Mouse (Mus musculus) retina, postnatal 7 days (tissue): ENCODE measurements around the gene Hist1h4f.
"Not testable (repeated sequence)": the region's sequence is repeated elsewhere in the genome, so short reads cannot be mapped to it uniquely, and the experiment has no call there.

ENCODE experiments used
- DNase-seq: peaks from one replicate; pipeline ENCODE4 v3.0.0-alpha.2; 2012; ENCODE audit warnings: low read depth, low spot score

The Hist1h4f gene

GRCm38 (mm10) chr13:23551146-23551834 lies at the start of gene Hist1h4f:
TSS of gene Hist1h4f (minus strand) at chr13:23551648.
- DNase-seq = peak; percentile 82

- peak; percentile 65 for DNase-seq
Observed at GRCm38 (mm10) chr13:23597957-23598356, 46.5 kb upstream of the Hist1h4f start.

GRCm38 (mm10) chr13:23595622-23596372 lies 44.3 kb upstream of the Hist1h4f start:
- no peak for DNase-seq

- no peak for DNase-seq
Observed at GRCm38 (mm10) chr13:23595185-23595584, 43.7 kb upstream of the Hist1h4f start.

- no peak for DNase-seq
Observed at GRCm38 (mm10) chr13:23593051-23593770, 41.8 kb upstream of the Hist1h4f start.

- no peak for DNase-seq
Observed at GRCm38 (mm10) chr13:23592614-23593013, 41.2 kb upstream of the Hist1h4f start.

GRCm38 (mm10) chr13:23591886-23592285 lies 40.4 kb upstream of the Hist1h4f start:
- DNase-seq = not testable (repeated sequence)

GRCm38 (mm10) chr13:23591206-23591605 lies 39.8 kb upstream of the Hist1h4f start:
- DNase-seq = no peak

- DNase-seq = no peak
Observed at GRCm38 (mm10) chr13:23586940-23587225, 35.4 kb upstream of the Hist1h4f start.

- DNase-seq = no peak
Observed at GRCm38 (mm10) chr13:23586099-23586939, 34.9 kb upstream of the Hist1h4f start.

GRCm38 (mm10) chr13:23585442-23586098 lies 34.1 kb upstream of the Hist1h4f start:
- peak; percentile 76 for DNase-seq

GRCm38 (mm10) chr13:23585029-23585441 lies 33.6 kb upstream of the Hist1h4f start:
- peak; percentile 36 for DNase-seq

- no peak for DNase-seq
Observed at GRCm38 (mm10) chr13:23584331-23584730, 32.9 kb upstream of the Hist1h4f start.

- DNase-seq = no peak
Observed at GRCm38 (mm10) chr13:23583387-23584068, 32.1 kb upstream of the Hist1h4f start.

GRCm38 (mm10) chr13:23582219-23583056 lies 31.0 kb upstream of the Hist1h4f start:
- no peak for DNase-seq

- DNase-seq = peak; percentile 94
Observed at GRCm38 (mm10) chr13:23581408-23582218, 30.2 kb upstream of the Hist1h4f start, which contains the start of gene Hist1h4d. TSS of gene Hist1h4d (plus strand) at chr13:23581598.

GRCm38 (mm10) chr13:23577835-23578234 lies 26.4 kb upstream of the Hist1h4f start:
- no peak for DNase-seq

- DNase-seq = no peak
Observed at GRCm38 (mm10) chr13:23576906-23577639, 25.6 kb upstream of the Hist1h4f start.
